Mouse (Mus musculus): ENCODE results near the gene Tdrkh. TPM values are rescaled to one million over a fixed set of nuclear protein-coding genes. Genes with fewer than 3 reads are reported as not detected.

The Tdrkh gene
- polyA plus RNA-seq, 1 experiment from 2014 or later, result 14.3 TPM

DNA sequence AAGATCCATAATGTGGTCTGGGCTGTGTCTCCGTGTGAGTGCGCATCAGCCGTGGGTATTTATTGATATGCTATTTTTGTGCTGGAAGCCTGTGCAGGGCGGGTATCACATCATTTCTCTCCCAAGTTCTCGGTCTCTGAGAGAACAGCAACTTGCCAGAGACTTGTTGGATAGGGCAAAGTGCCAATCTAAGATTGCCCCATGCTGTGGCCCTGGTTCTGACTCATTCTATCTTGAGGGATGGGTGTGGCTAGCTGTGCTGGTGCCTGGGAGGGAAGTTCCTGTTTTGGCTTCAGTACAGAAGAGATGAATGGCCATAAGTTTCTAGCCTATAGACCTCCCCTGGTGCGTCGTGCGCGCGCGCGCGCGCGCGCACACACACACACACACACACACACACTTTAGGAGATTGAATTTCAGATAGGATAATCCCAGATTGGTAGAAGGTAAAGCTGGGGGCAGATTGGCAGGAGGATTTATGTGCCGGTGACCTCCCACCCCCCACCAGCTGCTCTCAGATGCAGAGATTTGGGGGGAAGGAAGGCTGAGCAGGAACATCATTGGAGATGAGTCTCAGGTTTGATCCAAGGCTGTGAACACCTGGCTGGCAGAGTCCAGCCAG lies 69.8 kb downstream of the Tdrkh start:
- DNase-seq (ENCODE audit: low read depth, low spot score), result no peak
- no peak for TF ChIP-seq CTCF (IDR thresholded peaks at IDR 0.05)

DNA sequence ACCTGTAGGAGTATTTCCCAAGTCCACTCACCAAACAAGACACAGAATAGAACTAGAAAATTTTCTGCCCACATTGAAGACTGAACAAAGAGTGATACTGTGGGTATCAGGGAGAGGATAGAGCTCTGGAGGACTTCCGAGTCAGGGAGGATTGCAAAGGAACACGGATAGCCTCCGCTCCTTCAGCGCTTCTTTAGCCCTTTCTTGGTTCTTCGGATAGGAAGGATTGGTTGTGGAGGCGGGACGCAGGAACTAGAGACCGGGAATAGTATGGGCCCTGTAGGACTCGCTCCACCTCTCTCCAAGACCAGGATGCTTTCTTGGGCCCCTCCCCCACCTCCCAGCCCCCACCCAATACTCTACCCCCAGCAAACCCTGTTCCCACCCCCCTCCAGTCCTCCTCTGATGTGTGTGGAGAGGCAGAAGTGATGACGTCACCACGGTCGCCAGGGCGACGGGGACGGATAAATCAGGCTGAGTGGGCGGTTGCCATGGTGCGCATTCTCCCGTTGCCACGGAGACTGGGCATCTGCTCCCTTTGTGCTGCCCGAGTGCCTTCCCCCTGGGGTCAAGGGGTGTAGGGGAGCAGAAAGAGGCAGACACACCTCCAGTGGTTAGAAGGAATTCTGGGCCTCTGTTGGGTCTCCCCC lies 70.8 kb downstream of the Tdrkh start:
- ATAC-seq (no peak), DNase-seq (ENCODE audit: low read depth, low spot score) (no peak)
- CTCF ChIA-PET, result interaction anchor here (0.7 to 2.0 kb wide), 3 partner anchors 9 to 18 kb away, joined by 3 to 6 read pairs (median 6); no protein-coding TSS in a partner anchor
- H3K27me3 ChIP-seq, result no peaks in the 10 kb centered on the region
- in situ Hi-C loops (cut with MboI; ENCODE audit: low pct_unique_long_range_greater_than_20kb), result loop anchor here (25.0 kb wide), 1 partner anchor 722 kb away; the partner anchor contains the start of gene Gm5773
- POLR2A ChIA-PET, result interaction anchor here (0.6 to 1.6 kb wide), 2 partner anchors 10 to 85 kb away, joined by 3 to 4 read pairs; no protein-coding TSS in a partner anchor
- no peak for TF ChIP-seq CTCF (IDR thresholded peaks at IDR 0.05)

More for the DNA sequence above, 69.8 kb downstream of the Tdrkh start:
- in situ Hi-C loops (cut with MboI; ENCODE audit: low pct_unique_long_range_greater_than_20kb), result loop anchor here (25.0 kb wide), 1 partner anchor 721 kb away; the partner anchor contains the start of gene Gm5773
- POLR2A ChIA-PET, result no interaction called here
- CTCF ChIA-PET, result interaction anchor here (0.7 to 2.0 kb wide), 3 partner anchors 10 to 19 kb away, joined by 3 to 6 read pairs (median 6); no protein-coding TSS in a partner anchor
- ATAC-seq, result no peak
- no peaks in the 10 kb centered on the region for H3K27me3 ChIP-seq

Other genes starting within 250 kb of the Tdrkh start
- not detected for gene Gm10696, start 235.1 kb upstream of the Tdrkh start, polyA plus RNA-seq (2021)
- gene Gm5286, start 216.6 kb upstream of the Tdrkh start, polyA plus RNA-seq (2021), result not detected
- gene Gm4778, start 149.2 kb upstream of the Tdrkh start, polyA plus RNA-seq (2021), result not detected
- 12.2 TPM for gene Them4, start 103.2 kb upstream of the Tdrkh start, polyA plus RNA-seq (2021)
- gene Them5, start 71.2 kb upstream of the Tdrkh start, polyA plus RNA-seq (2021), result 0.06 TPM
- gene C2cd4d, start 50.8 kb upstream of the Tdrkh start, polyA plus RNA-seq (2021), result not detected
- 16.1 TPM for gene Rorc, start 40.5 kb upstream of the Tdrkh start, polyA plus RNA-seq (2021)
- 0.06 TPM for gene Lingo4, start 14.8 kb upstream of the Tdrkh start, polyA plus RNA-seq (2021)
- 101 TPM for gene Mrpl9, start 30.0 kb downstream of the Tdrkh start, polyA plus RNA-seq (2021)
- gene Oaz3, start 30.6 kb downstream of the Tdrkh start, polyA plus RNA-seq (2021), result 1.1 TPM
- gene Celf3, start 65.0 kb downstream of the Tdrkh start, polyA plus RNA-seq (2021), result 0.17 TPM
- 0.19 TPM for gene Riiad1, start 67.1 kb downstream of the Tdrkh start, polyA plus RNA-seq (2021)
- 83.8 TPM for gene Snx27, start 169.4 kb downstream of the Tdrkh start, polyA plus RNA-seq (2021)
- not detected for gene Gm10972, start 229.8 kb downstream of the Tdrkh start, polyA plus RNA-seq (2021)
- 62.3 TPM for gene Tuft1, start 245.6 kb downstream of the Tdrkh start, polyA plus RNA-seq (2021)

Data from Patski (cell line).